Mouse (Mus musculus) erythroid progenitor cell, adult 5-6 weeks (primary cell): ENCODE data around the gene Pak1. TPM values are rescaled to one million over a fixed set of nuclear protein-coding genes. Genes with fewer than 3 reads are reported as not detected.
"Not testable (repeated sequence)": the region's sequence is repeated elsewhere in the genome, so short reads cannot be mapped to it uniquely, and the experiment has no call there.

Experiments used
- ATAC-seq: replicated peaks from 2 replicates; pipeline ENCODE4 v1.8.0; 2016; ENCODE audit warnings: moderate number of reproducible peaks, mild to moderate bottlenecking, moderate TSS enrichment, inconsistent platforms; ENCODE audit not compliant: poor library complexity, low FRiP score, severe bottlenecking
- total RNA-seq, 2 experiments: library from RNA; stranded (forward) in 1 of 2; stranded (reverse) in 1 of 2; fragments of 150-400 nt in 1 of 2; fragments of 186-747, 209-891 nt in 1 of 2; gene quantifications; 2 replicates each; pipeline versions ENCODE4 v1.2.3 to v1.2.4; 2015 to 2017; ENCODE audit warnings: low replicate concordance in 2 of 2

The Pak1 gene
- total RNA-seq, 2 experiments from 2014 or later, result 5.0 to 6.6 TPM

DNA sequence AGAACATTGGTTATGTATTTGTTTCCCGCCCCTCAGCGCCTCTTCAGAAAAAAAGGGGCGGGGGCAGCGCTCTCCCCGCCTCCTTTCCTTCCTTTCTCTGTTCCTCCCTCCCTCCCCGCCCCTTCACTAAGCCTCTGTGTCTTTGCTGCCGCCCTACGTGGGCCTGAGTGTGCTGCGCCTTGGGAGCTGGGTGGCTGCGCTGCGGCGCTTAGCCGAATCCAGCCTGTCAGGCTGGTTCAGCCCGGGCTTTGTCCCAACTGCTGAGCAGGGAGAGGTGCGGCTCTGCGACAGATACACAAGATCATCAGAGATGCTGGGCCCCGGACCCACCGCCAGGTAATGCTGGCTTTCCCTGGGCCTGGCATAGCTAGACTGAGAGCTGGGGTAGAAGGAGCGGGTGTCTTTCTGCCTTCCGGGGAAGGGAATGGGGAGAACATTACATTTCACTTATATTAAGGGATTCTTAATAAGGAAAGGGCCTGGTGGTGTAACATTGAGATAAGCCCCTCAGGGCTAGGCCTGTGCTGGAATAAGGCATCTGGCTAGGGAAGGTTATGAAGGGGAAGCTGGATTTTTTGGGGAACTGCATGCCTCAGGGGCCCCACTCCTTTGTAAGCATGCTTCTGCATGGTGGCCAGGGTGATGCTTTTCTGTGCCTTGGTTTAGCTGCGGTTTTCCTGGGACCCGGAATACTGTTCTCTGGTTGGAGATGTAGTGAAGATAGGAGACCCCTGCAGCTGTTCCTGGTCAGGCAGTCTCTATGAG lies 54.6 kb downstream of the Pak1 start:
- ATAC-seq, result no peak; the same call in 1 of the 2 replicates

DNA sequence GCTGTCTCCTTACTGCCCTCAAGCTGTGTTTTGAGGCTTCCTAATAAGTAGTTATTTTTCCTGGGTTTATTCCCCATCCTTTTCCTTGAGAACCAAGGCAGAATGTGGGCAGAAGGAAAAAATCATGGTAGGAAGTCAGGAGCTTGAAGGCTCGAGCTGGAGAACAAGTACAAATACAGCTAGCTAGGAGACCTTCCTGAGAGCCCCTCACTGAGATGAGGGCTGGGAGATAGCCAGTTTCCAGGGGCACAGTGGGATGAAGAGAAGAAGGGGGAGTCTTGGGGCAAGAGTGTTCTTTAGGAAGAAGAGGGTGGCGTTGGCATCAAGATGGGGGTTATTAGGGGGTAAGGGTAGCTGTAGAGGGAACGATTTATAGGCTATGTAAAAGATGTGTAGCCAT lies 56.1 kb downstream of the Pak1 start:
- no peak for ATAC-seq

DNA sequence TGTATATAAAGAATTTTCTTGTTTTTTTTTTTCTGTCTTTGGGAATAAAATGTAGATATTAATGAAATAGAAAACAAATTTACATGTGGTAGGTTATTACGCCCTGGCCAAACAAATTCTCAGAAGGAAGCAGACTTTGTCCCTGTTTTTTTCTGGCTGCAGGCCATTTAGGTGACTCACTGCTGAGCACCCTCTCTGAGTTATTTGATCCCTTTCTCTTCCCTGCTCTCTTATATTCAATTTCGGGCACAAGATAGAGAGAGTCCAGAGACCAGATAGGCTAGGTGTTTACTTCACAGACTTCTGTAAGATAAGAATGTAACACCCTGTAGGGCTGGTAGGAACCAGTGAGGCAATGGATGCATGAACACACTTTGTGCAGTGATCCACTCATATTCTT lies 57.2 kb downstream of the Pak1 start:
- no peak for ATAC-seq

DNA sequence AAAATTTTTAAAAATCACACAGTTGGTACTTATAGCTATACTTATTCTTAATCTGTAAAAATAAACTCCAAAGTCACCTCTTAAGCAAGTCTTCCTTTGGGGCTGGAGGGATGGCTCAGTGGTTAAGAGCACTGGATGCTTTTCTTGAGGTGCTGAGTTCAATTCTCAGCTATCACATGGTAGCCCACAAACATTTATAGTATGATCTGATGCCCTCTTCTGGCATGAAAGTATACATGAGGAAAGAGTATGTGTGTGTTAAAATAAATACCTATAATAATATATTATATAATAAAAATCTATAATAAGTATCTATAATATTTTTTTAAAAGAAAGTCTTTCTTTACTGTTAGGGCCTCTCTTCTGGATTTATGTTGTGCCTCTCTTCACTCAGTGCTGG lies 58.2 kb downstream of the Pak1 start:
- no peak for ATAC-seq

DNA sequence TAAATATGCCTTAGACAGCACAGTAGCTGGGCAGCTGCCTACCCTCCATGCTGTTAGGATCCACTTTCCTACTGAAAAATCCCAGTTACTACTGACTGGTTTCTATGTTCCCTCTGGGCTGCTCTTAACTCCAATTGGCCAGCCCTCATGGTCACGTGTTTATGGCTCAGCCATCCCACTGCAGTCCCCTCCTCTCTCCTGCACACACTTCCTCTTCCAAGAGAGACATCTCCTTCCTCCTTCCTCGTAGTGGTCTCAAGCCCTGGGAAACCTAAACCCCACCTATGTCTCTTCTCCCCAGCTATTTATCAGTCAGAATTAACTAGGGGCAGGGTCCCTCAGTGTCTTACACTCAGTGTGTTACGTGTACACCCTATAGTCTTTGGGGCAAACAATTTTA lies 61.2 kb downstream of the Pak1 start:
- not testable (repeated sequence) for ATAC-seq

DNA sequence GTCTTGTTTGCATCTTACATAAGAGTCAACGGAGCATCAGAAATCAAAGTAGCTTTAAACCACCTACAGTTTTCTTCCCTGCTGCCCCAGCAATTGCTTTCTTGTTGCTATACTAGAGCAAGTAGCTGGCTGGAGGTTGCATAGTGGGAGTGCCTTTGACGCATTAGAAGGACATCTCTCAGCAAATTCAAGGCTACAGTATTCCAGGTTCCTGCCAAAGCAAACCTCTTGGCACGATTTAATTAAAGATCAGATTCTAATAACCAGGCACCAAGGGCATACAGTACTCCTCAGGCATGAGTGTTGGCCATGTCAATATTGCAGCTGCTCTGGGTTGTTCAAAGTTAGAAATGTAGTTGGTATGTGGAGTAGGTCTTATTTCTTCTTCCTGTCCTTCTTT lies 62.0 kb downstream of the Pak1 start:
- no peak for ATAC-seq

DNA sequence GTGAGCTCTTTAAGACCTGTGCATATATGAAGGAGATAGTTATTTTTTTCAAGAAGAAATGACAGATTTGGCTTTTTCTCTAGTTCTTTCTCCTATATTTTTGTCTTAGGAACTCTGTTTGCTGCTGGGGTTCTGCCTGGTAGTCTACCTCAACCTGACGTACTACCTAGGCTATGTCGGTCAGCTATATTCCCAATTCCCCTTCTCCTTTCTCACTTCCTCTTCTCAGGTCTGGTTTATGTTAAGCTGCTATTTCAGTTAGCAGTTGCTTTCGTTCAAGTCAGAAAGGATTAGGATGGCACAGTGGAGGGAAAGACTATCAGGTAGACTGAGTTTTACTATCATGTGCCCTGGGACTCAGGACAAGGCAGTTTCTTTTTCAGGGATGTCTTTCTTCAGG lies 75.2 kb downstream of the Pak1 start:
- ATAC-seq, result no peak

DNA sequence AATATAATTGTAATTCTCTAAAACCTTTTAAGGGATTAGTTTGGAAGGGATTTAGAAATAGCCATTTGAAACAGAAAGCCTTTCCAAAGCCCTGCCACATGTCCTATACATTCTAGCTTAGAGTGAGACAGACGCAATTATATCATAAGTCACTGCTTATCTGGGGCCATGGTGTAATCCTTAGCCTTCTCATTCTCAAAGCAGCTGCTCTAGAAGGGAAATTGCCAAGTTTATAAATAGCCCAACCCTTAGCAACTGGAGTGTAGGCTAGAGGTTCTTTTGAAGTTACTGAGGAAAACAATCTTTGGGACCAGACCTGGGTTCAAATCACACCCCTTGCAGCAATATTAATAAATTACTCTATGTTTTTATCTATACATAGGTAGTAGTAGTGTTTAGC lies 76.2 kb downstream of the Pak1 start:
- no peak for ATAC-seq

DNA sequence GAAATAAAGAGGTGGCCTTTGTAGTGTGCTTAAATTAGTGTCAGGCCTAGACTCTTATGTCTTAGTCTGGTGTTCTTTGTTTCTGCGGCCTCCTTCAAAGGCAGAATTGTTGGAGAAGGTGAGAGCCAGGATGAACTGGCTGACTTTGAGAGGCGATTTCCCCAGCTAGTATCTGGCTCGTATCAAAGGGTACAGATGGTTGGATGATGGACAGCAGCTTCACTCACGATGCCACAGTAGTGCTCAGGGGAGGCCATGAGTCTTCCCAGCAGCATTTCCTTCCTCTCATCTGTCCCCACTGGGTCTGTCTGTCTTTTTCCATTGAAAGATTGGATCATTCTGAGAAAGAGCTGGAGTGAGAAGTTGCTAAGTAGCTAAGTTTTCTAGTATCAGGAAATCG lies 79.5 kb downstream of the Pak1 start:
- no peak for ATAC-seq

DNA sequence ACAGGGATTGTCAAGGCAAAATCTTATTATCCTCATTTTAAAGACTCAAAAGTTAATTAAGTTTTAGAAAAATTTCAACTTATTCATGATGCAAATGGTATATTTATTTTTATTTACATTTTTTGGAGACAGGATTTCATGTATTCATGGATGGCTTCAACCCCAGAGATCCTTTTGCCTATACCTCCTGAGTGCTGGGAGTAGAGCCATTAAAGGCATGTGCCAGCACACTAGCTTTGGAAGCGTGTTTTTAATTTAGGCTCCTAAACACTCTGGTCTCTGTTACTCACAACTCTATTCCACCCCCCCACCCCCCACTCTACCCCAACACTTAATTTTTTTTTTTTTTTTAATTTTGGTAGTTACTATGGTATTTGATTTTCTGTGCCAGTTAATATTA lies 80.4 kb downstream of the Pak1 start:
- ATAC-seq, result no peak

DNA sequence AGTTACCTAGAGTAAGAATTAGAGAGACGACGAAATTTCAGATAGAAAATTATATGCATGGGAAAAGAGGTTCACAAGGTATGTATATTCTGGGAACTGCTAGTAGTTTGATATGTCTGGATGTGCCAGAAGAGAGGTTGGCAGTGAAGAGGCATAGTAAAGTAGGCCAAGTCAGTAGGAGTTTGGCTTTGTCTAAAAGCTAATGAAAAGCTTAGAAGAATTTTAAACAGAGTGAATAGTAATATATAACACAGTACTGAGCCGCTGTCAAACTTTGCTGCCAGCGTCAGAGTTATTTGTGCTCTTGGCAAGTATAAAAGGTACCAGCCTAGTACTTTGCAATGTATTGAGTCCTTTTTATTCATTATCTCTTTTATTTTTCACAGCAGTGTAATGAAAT lies 84.1 kb downstream of the Pak1 start:
- ATAC-seq, result no peak

DNA sequence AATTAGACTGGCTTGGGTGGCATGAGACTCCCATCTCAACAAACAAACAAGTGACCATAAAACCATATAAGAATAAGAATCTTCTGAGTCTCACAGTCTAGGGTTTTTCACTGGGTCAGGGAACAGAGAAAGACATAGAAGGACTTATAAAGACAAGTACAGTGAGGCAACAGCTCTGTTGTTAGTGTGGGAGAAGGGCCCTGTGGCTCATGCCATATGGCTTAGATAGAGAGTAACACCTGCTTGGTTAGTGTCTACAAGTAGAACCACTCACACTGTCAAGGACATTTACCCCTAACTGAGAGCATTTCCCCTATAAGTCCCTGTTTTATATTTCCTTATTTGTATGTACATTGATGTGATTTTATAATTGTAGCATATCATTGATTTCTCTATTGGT lies 85.0 kb downstream of the Pak1 start:
- no peak for ATAC-seq

DNA sequence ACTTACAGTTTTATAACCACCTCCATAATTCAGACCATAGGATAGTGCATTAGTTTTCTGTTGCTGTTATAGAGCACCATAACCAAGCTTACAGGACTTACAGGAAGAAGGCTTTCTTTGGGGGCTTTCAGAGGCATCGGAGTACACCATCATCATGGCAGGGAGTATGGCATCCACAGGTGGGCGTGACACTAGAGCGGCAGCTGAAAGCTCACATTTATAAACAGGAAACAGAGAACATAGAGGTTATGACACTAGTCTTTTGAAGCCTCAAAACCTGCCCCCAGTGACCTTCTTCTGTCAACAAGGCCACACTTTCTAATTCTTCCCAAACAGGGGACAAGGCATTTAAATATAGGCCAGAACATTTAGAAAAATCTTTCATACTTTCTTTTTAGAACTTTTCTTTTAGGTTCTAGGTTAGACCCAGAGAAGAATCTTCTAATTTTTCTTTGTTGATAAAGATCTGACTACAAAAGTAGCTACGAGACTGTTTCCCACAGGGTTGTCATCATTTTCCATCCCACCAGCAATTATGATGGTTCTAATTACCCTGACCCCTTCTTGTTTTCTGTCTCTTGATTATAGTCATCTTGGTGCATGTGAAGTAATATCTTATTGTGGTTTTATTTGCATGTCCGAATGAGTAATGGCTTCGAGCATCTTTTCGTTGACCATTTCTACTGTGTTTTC lies 89.7 kb downstream of the Pak1 start:
- ATAC-seq, result no peak

DNA sequence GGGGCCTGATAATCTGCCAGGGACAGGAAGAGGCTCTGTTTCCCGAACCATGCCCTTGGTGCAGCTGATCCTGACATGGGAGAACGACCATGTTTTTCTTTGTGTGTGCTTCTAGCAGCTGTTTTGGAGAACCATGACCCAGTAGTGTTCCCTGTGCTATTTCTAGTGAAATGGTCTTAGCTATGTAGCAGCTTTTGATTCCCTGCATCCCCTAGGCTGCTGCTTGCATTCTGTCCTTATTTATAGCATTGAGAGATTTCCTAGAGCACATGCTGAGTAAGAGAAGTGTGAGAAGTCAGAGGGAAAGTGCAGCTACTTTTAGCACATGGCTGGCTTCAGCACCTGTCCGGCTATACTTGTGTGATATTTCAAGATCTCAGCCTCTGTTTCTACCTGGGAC lies 123.3 kb downstream of the Pak1 start:
- no peak for ATAC-seq

DNA sequence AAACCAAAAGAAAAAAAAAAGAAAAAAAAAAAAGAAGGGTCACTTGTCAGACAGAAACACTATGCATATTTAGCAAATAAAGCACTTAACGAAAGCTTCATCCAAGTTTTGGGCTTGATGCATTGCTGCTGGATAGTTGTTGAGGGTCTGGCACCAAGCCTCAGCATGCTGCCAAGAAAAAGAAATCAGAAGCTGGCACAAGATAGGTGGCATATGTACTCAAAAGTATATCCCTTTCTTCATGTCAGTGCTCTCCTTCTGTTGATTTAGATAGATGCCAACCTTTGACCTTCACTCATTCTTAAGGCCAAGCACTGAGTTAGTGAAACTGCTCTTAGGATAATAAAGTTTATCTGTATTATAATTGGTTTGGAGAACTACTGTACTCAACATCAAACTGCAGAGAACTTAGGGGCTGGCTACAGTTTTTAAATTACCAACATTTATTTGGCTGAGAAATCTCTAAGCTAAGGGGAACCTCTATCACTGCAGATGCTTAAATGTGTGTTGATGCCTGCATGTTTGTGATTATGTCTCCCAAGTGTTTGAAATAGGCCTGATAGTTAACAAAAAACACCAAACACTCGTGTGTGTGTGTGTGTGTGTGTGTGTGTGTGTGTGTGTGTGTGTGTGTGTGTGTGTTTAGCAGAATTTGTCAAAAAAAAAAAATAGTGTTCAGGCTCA lies 126.6 kb downstream of the Pak1 start:
- ATAC-seq, result no peak

DNA sequence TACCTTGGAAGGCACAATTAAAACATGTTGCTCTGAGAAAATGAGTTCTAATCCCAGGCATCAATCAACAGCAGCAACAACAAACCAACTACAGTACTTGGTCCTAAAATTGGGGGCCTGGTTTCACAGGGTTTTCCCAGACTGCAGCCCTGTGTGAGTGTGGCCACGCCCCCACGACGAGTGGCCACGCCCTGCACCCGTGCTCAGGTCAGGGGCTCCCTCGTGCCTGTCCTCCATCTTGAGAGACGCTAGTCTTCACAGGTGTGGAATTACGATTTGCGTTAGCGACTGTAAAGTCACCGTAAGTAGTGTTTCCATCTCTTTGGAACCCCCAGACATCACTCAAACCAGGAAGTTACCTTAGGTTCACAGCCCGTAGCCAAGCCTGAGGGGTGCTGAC lies 131.4 kb downstream of the Pak1 start, which contains the start of gene Gdpd4:
Gene Gdpd4 (plus strand): TSS at position 214 of the 400 bp plus-strand sequence.
- no peak for ATAC-seq

DNA sequence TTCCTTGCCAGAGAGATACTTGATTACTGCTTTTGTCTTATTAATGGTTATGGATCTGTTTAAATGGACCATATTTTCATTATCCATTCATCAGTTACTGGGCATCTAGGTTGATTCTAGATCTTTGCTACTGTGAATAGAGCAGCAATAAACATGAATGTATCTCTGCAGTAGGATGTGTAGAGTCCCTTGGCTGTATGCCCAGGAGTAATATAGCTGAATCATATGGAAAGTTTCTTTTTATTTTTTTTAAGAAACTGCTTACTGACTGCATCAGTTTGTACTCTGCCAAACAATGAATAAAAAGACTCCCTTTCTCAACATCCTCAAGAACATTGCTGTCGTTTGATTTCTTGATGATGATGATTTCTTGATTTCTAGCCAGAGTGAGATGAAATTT lies 137.5 kb downstream of the Pak1 start:
- ATAC-seq, result no peak

DNA sequence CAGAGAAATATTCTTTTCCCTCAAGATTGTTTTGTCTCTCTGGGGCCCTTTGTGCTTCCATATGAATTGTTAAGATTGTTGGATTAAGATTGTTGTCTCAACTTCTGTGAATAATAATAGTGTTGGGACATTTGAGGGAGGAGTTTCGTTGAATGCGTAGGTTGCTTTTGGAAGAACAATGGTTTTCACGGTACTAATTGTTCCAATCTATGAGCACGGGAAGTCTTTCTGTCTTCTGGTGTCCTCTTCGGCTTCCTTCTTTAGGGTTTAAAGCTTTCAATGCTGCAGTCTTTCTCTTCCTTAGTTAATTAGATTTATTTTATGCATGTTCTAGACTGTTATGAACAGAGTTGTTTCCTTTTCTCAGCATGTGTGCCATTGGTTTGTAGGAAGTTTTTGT lies 138.6 kb downstream of the Pak1 start:
- no peak for ATAC-seq

DNA sequence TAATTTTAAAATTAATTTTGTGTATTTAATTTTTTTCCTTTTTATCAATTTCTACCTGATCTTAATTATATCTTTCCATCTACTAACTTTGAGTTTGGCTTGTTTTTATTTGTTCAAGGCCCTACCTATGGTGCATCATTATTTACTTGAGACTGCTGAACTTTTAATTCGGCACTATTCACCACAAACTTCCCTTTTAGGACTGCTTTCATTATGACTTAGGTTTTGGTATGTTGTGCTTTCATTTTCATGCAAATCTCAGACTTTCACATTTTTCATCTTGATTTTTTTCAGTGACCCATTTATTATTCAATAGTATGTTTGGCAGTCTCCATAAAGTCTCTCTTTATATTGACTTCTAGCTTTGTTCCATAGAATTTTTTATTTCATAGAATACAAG lies 156.1 kb downstream of the Pak1 start:
- no peak for ATAC-seq
